Mouse (Mus musculus) mature B cell (primary cell): ENCODE data around the gene Scyl1.
"Not testable (repeated sequence)": the region's sequence is repeated elsewhere in the genome, so short reads cannot be mapped to it uniquely, and the experiment has no call there.

Experiments
- in situ Hi-C: fragments of 300-500 bp; cut with MboI; formaldehyde crosslinking; loops from 2 replicates; pipeline ENCODE4 v1.14.3; 2019

Gene Scyl1

DNA sequence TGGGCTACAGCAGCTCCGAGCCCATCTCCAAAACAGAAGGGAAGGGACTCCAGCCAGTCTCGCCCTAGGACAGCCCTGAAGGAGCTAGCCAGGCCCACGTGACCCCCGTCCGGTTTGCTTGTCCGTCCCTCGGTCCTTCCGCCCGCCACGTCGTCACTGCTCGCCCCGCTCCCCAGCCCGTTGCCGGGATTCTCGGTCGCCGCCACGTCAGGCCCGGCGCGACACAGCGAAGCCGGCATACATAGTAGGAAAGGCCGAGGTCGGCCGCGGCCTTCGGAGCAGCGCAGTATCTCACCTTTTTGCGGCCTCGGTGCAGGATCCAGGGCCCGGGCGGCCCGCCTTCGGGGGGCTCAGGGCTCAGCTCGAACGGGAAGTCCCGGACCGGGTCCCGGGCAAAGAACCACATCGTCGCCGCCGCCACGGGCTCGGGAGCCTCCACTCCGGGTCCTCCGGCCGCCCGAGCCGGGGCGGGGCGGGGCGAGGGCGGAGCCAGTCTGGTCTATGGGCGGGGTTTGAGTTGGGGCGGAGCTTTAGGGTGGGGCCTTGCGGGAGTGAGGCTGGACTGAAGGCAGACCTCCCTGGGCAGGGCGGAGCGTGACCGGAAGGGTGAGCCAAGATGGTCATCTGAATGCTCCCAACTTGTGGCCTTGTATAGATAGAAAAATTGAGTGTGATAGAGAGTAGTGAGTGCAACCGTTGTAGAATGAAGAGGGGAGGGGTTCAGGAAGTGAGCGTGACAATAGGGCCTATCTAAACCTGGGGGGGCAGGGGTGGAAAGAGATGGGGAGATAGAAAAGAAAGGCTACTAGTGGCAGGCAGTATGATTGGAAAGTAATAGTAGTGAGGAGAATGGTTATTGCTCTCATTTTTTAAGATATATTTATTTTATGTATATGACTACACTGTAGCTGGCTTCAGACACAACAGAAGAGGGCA is at the start of gene Scyl1:
TSS of gene Scyl1 (minus strand) at position 495 of the 936 bp plus-strand sequence.
- in situ Hi-C loops, result no loop called here

- in situ Hi-C loops, result no loop called here
Measured at GRCm38 (mm10) chr19:5819549-5819948, 48.3 kb upstream of the Scyl1 start.

DNA sequence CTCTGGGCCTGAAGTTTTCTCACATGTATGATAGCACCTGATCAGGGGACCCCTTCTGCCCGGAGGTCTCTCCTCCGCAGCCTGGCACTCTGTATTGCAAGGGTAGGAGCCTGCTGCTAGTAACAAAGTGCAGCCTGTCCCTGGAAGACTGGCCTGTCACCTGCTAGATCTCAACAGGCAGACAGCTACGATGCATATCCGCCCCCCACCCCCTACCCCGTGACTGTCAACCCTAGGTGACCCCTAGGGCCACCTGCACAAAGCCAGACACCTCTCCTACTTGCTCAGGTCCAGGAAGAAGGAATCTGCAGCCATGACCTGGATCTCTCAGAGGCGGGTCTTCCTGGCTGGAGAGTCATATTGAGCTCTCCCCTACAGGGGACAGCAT is 47.4 kb upstream of the Scyl1 start:
- in situ Hi-C loops, result no loop called here

DNA sequence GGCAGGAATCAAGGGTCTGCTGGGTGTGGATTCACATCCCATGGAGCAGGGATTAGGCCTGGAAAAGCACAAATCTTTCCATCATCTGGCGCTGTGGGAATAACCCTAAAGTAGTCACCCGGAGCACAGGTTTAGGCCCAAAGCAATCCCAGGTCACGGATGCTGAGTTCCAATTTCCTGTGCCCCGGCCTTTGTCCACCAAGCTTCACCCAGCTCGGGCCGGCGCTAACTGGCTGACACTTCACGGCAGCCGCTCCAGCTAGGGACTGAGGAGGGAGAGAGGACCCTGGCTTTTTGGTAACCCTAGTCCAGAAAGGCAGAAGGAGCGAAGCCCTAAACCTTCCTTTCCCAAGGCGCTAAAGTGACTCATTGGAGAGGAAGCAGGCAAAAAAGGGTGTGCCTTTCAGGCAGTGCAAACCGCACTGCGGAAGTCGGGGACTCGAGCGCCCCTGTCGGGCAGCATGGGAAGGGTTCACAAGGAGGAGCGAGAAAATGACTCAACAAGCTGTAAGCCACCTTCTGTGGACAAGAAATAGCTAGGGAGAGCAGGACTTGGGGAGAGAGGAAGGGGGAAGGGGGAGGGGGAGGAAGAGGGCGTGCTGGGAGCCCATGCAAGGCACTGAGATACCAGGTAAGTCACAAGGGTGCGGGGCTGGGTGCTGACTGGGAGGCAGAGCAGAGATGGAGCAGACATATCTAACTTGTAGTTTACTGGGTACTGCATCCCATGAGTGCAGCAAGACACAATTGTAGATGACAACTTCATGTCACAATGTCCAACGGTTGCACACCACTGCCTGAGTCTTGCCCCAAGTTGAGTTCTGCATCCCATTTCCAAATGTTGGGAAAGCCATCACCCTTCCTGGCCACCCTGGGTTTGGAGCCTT is 46.7 kb upstream of the Scyl1 start:
- in situ Hi-C loops, result no loop called here

DNA sequence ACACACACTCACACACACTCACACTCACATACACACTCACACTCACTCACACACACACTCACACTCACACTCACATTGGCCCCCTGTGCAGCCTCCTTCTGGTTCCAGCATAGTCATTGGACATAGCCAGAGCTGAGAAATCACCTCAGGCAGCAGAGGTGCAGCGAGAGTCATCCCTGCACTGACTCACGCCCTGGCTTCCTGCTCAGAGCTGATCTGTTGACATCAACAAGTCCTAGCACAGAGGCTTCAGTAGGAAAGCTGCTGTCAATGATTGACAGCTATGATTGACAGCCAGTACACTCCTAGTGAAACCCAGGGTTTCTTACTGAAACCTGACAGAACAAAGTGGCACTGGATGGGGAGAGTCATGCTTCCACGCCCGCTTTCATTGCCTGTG is 44.7 kb upstream of the Scyl1 start:
- in situ Hi-C loops, result no loop called here

- in situ Hi-C loops, result no loop called here
Measured at GRCm38 (mm10) chr19:5815010-5815409, 43.8 kb upstream of the Scyl1 start.

DNA sequence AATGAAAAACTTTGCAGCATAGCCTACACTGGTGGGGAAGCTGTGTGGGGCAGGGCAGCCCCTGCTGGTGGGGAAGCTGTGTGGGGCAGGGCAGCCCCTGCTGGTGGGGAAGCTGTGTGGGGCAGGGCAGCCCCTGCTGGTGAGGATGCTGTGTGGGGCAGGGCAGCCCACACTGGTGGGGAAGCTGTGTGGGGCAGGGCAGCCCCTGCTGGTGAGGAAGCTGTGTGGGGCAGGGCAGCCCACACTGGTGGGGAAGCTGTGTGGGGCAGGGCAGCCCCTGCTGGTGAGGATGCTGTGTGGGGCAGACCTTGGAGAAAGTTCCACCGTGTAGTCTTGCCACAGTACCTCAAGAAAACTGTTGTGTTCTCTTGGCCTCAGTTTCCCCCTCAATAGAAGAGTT is 42.8 kb upstream of the Scyl1 start:
- in situ Hi-C loops, result not testable (repeated sequence)

GRCm38 (mm10) chr19:5813567-5813966 is 42.3 kb upstream of the Scyl1 start:
- in situ Hi-C loops, result no loop called here

DNA sequence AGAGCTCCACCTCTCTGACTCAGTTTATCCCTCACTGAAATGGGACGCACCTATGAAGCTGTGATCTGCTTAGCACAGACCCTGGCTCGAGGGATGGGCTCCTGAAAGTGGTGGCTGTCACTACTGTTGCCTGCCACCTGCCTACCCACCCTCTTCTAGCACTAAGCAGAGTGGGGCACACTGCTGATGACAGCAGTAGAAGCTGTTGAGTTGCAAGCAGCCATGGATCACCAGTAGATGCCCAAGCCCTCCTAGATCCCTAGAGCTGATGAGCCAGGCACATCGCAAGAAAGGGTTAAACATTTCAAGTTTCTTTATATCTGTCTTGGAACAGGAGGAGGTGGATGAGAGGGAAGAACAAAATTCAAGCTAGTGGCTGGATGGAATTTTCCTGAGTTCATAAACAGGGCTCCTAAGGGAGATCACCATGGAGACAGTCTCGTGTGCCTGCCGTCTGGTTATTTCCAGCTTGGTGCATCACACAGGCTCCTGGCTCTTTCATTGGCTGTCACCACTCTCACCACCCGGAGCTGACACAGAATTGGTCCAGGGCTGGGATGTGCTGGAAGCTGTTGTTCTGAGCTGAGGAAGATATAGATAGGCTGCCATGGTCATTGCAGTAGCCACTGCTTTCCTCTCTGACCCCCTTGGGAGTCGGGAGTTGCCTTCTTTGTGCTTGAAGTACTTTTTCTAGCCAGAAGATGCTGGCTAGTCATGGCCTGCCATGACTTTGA is 40.7 kb upstream of the Scyl1 start:
- in situ Hi-C loops, result no loop called here

GRCm38 (mm10) chr19:5810840-5811563 is 39.8 kb upstream of the Scyl1 start:
- in situ Hi-C loops, result no loop called here

- in situ Hi-C loops, result no loop called here
Measured at GRCm38 (mm10) chr19:5810103-5810839, 39.1 kb upstream of the Scyl1 start.

- in situ Hi-C loops, result no loop called here
Measured at GRCm38 (mm10) chr19:5809712-5810089, 38.5 kb upstream of the Scyl1 start.

DNA sequence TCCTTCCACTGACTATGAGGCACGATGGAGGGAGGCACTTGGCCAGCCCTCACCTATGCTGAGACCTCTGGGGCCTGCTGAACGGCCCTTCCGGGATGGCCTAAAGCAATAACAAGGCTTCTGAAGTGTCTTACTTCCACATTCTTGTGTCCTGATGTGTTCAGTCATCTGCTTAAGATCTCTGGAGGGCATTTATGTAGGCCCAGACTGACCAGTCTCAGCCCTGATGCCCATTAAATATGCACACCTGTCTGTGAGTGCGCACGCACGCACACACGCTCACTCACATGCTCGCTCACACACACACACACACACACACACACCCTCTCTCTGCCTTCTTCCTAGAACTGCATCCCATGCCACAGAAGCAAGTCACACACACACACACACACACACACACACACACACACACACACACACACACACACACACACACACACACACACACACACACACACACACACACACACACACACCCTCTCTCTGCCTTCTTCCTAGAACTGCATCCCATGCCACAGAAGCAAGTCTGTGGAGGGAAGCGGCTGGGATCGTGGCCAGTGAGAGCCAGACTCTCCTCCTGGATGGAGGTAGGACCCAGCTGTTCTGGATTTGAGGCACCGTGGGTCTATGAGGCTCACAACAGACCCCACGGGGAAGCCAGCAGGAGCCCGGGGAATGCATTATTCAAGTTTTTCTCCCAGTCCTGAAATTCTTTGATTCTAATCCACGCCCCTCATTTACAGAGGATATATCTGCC is 37.9 kb upstream of the Scyl1 start:
- in situ Hi-C loops, result no loop called here

GRCm38 (mm10) chr19:5807740-5808139 is 36.5 kb upstream of the Scyl1 start:
- in situ Hi-C loops, result no loop called here

- in situ Hi-C loops, result no loop called here
Measured at GRCm38 (mm10) chr19:5806809-5807205, 35.6 kb upstream of the Scyl1 start.

DNA sequence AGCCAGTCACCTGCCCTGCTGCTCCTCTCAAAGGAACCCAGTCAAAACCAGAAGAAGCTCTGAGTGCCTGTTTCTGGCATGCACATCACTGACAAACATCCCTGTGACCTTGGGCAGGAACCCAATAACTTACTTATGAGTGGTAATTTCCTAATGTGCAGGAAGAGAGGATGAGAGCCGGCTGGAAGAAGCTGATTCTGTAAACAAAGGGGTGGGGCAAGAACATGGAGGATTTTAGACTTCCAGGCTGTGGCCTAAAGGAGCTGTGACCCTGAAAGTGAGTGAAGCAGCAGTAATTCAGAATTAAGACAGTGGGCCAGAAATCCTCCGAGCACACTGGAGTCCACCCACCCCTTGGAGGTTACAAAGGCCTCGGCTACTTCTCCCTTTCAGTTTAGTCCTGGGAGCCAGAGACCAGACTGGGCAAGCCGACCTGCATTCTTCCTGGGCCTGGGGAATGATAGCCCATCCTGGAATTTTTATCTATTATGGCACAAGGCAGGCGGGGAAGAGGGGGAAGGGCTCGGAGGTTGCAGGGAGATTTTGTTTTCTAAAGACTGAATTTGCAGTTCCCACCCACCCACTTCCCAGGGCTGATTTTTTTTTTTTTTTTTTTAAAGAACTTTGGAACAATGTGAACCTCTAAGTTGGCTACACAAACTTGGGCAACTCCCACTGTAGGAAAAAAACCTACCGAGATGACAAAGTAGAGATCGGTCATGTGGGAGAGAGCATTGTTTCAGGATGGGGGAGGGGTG is 35.0 kb upstream of the Scyl1 start:
- in situ Hi-C loops, result no loop called here

- in situ Hi-C loops, result no loop called here
Measured at GRCm38 (mm10) chr19:5804371-5804899, 33.2 kb upstream of the Scyl1 start.

DNA sequence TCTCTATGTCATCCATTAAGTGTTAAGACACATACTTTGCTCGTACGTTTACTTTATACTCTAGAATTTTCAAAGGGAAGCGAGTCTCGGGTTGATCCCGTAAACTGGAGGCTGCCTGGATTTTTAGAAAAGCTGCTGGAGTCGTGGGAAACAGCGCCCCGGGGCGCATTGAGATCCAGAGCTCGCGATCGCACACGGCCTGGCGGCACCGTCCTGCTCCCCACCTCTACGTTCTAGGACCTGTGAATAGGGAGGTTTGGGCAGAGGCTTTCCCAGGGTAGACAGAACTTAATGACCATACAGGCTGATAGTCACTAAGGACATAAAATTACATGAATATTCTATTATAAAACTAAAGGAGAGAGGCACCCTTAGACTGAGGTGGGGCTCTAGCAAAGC is 32.7 kb upstream of the Scyl1 start:
- in situ Hi-C loops, result no loop called here
